Mouse (Mus musculus) MEL (cell line): ENCODE results near the gene 2810459M11Rik.

Source experiments
- CTCF ChIP-seq, 3 experiments: IDR thresholded peaks in 2 of 3; conservative IDR thresholded peaks in 1 of 3; 2 replicates each; pipeline ENCODE4 v1.5.1; 2011 to 2012; ENCODE audit warnings: low read length in 3 of 3, low read depth in 2 of 3, mild to moderate bottlenecking in 2 of 3, improper control_type of control experiment in 1 of 3, inconsistent platforms in 1 of 3, mixed read lengths in 1 of 3, moderate library complexity in 1 of 3; ENCODE audit not compliant: control insufficient read depth in 1 of 3, insufficient read depth in 1 of 3, poor library complexity in 1 of 3, severe bottlenecking in 1 of 3
- E2F4 ChIP-seq: IDR thresholded peaks from 2 replicates; pipeline ENCODE4 v1.6.1; 2011; ENCODE audit warnings: low read depth, low read length, improper control_type of control experiment, borderline replicate concordance
- HCFC1 ChIP-seq: IDR thresholded peaks from 2 replicates; pipeline ENCODE4 v1.6.1; 2012; ENCODE audit warnings: low read depth, mild to moderate bottlenecking, inconsistent platforms, low read length, improper control_type of control experiment, moderate library complexity
- NELFE ChIP-seq: IDR thresholded peaks from 2 replicates; pipeline ENCODE4 v1.6.1; 2011; ENCODE audit warnings: low read depth, low read length, improper control_type of control experiment
- RCOR1 ChIP-seq: IDR thresholded peaks from 2 replicates; pipeline ENCODE4 v1.6.1; 2012; ENCODE audit warnings: low read depth, mild to moderate bottlenecking, inconsistent platforms, low read length, improper control_type of control experiment

GRCm38 (mm10) chr1:86018235-86019055 lies 27.2 kb upstream of the 2810459M11Rik start:
- TF ChIP-seq NELFE (no peak), RCOR1 (no peak), HCFC1 (no peak), CTCF (IDR thresholded peaks at IDR 0.05 in 2 of 3, conservative IDR thresholded peaks at IDR 0.05 in 1 of 3; ENCODE audit: control insufficient read depth in 1 of 3, insufficient read depth in 1 of 3, low read depth in 2 of 3, low read length in 3 of 3, poor library complexity in 1 of 3, severe bottlenecking in 1 of 3) (no peak), E2F4 (no peak)
